Mouse (Mus musculus) olfactory bulb, adult 2 months (tissue): Measurements from ENCODE around the gene Ano6. TPM values are rescaled to one million over a fixed set of nuclear protein-coding genes. Genes with fewer than 3 reads are reported as not detected.

Source experiments
- H3K27ac ChIP-seq: fragments of 200-500 bp; 2 replicates; pipeline ENCODE4 v1.5.1; 2012; ENCODE audit warnings: low read depth, low read length; ENCODE audit not compliant: insufficient read depth
- H3K4me1 ChIP-seq: fragments of 200-500 bp; 2 replicates; pipeline ENCODE4 v1.6.1; 2012; ENCODE audit warnings: low read length; ENCODE audit not compliant: control insufficient read depth, insufficient read depth
- H3K4me3 ChIP-seq: fragments of 200-500 bp; 2 replicates; pipeline ENCODE4 v1.5.1; 2012; ENCODE audit warnings: mild to moderate bottlenecking, low read depth, low read length, moderate library complexity; ENCODE audit not compliant: insufficient read depth
- CTCF ChIP-seq: fragments of 200-500 bp; IDR thresholded peaks from 2 replicates; pipeline ENCODE4 v1.5.1; 2012; ENCODE audit warnings: low read depth, mild to moderate bottlenecking, low read length, moderate library complexity; ENCODE audit not compliant: insufficient read depth
- POLR2A ChIP-seq: fragments of 200-500 bp; IDR thresholded peaks from 2 replicates; pipeline ENCODE4 v1.6.1; 2012; ENCODE audit warnings: mild to moderate bottlenecking, low read depth, low read length, moderate library complexity; ENCODE audit not compliant: insufficient read depth
- WGBS: fragments of 180-500 bp; shearing (Covaris S2); methylation state at CpG from one replicate; pipeline ENCODE4 v1.1.7; 2018; 5-methylcytosine and 5-hydroxymethylcytosine counted together
- polyA plus RNA-seq: library from polyadenylated mRNA; stranded (reverse); fragments of >200 nt; gene quantifications from 2 replicates; pipeline ENCODE4 v1.2.4, GENCODE M21; 2012; ENCODE audit warnings: low replicate concordance; ENCODE audit not compliant: missing spikeins, insufficient read depth, insufficient read length

The Ano6 gene
- polyA plus RNA-seq, 1 experiment, result not detected

DNA sequence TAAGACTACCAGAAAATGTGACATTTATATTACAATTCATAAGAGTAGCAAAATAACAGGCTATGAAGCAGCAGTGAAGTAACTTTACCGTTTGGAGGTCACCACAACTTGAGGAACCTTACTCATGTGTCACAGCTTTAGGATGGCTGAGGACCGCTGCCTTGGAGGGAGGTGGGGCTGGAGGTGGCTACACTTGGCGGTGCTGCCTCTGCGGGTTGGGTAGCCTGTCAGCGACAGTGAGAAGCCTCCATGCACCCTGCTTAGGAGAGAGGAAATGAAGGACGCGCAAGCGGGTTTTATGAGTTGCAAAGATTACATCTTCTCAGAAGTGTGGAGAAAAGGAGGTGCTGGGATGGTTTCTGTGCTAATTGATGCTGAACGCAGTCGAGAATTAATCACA, 102.3 kb downstream of the Ano6 start:
- Histone ChIP-seq H3K4me3 (no peak overlapping the region), H3K27ac (no peak overlapping the region), H3K4me1 (peaks cover 15% of the 10 kb centered on the region; the same call in 1 of the 2 replicates)
- WGBS, result 28% methylated on average over 10 of the region's 10 CpGs
- TF ChIP-seq POLR2A, result no peak
- no peak for TF ChIP-seq CTCF

DNA sequence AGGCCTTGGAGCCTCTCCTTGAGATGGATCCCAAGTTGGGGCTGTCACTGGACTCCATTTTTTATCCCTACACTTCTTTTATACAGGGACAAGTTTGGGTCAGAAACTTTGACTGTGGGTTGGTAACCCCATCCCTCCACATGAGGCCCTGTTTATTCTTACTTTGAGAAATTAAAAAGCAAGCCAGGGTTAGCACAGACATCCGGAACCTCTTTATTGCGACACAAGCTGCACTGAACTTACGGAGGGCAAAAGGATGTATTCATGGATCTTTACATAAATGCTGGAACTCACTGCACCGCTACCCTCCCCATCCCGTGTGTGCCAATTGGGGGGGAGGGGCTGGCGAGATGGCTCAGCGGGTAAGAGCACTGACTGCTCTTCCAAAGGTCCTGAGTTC, 105.1 kb downstream of the Ano6 start:
- 95% methylated on average over 7 of the region's 7 CpGs for WGBS
- no peak overlapping the region for H3K27ac ChIP-seq
- TF ChIP-seq CTCF (no peak), POLR2A (no peak)

DNA sequence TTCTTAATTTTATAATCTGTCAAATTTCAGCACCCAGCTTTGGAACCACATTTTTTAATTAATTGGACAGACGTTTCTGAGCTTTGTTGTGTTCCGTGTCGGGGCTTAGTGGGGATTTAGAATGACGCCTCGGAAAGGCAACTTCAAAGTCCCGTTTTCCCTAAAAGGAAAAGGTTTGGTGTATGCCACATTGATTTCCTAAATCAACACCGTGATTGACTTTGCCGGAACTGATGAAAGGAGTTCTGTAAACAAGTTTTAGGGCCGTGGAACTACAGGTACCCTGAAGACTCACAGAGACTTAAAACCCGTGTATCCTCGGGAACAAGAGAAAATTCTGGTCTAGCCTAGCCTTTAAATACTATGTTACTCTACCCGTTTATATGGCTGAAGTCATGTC, 107.0 kb downstream of the Ano6 start:
- WGBS, result 90% methylated on average over 12 of the region's 12 CpGs
- TF ChIP-seq POLR2A (no peak), CTCF (no peak)

More for the DNA sequence above, 105.1 kb downstream of the Ano6 start:
- H3K4me3 ChIP-seq, result no peak overlapping the region
- H3K4me1 ChIP-seq, result peaks cover 9% of the 10 kb centered on the region; the same call in 1 of the 2 replicates

DNA sequence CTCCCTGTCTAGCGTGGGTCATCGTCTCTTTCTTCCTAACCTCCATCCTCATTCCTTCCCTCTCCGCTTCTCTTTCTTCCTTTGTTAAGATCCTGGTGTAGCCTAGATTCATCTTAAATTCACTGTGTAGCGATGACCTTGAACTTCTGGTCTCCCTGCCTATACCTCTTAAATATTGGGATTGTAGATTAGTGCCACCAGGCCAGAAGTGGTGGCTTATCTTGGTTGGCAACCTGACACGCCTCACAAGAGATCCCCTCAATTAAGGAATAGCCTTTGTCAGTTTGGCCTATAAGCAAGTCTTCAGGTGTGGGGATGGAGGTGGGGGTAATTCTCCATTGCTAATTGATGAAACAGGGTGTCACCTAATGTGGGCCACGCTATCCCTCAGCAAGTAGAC, 107.8 kb downstream of the Ano6 start:
- H3K4me3 ChIP-seq, result no peak overlapping the region
- no peak overlapping the region for H3K27ac ChIP-seq
- peaks cover 8% of the 10 kb centered on the region for H3K4me1 ChIP-seq
- TF ChIP-seq CTCF (no peak), POLR2A (no peak)
- 98% methylated on average over 6 of the region's 6 CpGs for WGBS

More for the DNA sequence above, 107.0 kb downstream of the Ano6 start:
- no peak overlapping the region for H3K27ac ChIP-seq
- peaks cover 11% of the 10 kb centered on the region for H3K4me1 ChIP-seq
- no peak overlapping the region for H3K4me3 ChIP-seq

DNA sequence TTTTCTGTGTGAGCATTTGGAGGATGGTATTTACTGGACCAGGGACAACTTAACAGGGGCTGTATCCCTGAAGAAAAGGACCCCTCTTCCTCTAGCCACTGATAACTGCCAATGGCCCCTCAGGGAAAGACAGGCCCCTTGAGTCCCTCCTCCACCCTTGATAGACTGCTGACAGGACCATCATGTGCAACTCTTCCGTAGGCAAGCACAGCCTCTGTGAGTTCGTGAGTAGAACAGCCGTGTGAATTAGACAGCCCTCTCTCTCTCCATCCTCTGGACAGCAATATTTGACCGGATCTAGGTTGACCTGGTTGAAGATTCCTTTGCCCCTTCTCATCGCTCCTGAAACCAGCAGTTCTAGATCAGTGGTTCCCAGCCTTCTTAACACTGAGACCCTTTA, 111.8 kb downstream of the Ano6 start:
- WGBS, result 88% methylated on average over 5 of the region's 5 CpGs
- peaks cover 9% of the 10 kb centered on the region for H3K4me1 ChIP-seq
- H3K27ac ChIP-seq, result peak overlapping the region; percentile 51
- no peak overlapping the region for H3K4me3 ChIP-seq
- TF ChIP-seq CTCF, result no peak
- no peak for TF ChIP-seq POLR2A

DNA sequence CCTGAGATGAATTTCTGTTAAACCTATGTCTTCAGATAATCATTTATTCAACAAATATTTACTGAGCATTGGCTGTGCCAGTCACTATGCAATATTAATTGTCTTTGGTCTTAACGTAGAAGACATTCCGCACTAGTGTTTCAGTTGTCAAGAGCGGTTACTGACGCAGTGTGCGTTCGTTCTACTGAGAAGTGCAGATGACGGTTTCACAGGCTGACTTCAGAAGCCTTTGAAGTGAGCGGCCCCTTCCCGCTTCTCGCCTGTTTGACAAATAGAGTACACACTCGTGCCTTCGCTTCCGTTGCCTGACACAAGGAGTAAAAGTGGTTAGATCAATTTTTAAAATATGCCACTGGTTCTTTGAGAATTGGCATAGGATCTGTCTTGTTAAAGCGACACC, 113.6 kb downstream of the Ano6 start:
- 84% methylated on average over 14 of the region's 14 CpGs for WGBS
- no peak overlapping the region for H3K27ac ChIP-seq
- TF ChIP-seq POLR2A, result no peak
- no peak for TF ChIP-seq CTCF
- peaks cover 12% of the 10 kb centered on the region for H3K4me1 ChIP-seq
- H3K4me3 ChIP-seq, result no peak overlapping the region

DNA sequence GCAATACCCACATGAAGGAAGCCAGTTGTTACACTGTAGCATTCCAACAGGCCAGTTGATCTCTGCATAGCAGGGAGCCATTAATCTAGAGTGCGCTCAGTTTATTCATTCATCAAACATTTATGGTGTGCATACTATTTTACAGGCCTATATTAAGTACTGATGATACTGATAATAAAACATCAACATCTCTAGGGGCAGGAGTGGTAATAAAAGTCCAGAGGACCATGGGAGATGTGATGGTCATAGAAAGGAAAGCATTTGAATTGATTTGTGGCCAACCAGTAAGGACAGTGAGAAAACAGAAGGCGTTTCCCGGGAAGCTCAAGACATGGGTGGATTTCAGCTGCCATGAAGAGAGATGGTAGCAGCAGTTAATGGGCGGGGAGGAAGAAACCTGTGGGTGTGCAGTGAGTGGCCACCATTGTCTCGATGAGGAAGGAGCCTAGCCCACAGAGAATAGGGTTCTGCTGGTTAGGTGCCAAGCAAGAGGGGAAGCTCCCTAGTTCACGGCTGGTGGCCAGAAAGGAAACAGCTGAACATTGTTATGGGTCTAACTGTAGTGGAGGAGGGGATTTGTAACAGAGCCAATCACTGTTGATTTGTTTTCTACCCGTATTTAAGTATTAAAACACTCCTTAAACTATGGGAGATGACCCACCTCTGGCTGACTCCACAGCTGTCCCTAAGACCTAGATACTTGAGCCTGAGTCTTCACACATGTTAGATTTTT, 115.5 kb downstream of the Ano6 start:
- 48% methylated on average over 7 of the region's 7 CpGs for WGBS
- TF ChIP-seq POLR2A (no peak), CTCF (no peak)
- Histone ChIP-seq H3K4me1 (peaks cover 12% of the 10 kb centered on the region), H3K27ac (no peak overlapping the region), H3K4me3 (no peak overlapping the region)

DNA sequence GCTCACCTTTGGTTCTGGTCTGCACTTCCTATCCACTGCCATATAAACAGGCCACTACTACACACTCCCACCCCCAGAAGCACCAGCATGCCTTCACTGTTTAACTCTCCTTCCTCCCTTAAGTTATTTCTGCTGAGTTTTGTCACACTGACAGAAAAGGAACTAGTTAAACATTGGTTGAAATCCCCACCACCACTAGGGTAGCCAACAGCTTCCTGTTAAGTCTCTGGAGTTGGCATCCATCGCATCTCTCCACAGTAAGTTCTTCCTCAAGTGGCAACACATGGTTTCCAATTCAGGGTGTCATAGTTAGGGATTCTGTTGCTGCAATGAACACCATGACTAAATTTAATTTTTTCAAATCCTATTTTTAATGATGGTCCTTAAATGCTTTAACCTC, 116.2 kb downstream of the Ano6 start:
- WGBS, result 83% methylated on average over 1 of the region's 1 CpGs
- Histone ChIP-seq H3K4me3 (no peak overlapping the region), H3K27ac (no peak overlapping the region), H3K4me1 (peaks cover 12% of the 10 kb centered on the region)
- TF ChIP-seq POLR2A, result no peak
- no peak for TF ChIP-seq CTCF

DNA sequence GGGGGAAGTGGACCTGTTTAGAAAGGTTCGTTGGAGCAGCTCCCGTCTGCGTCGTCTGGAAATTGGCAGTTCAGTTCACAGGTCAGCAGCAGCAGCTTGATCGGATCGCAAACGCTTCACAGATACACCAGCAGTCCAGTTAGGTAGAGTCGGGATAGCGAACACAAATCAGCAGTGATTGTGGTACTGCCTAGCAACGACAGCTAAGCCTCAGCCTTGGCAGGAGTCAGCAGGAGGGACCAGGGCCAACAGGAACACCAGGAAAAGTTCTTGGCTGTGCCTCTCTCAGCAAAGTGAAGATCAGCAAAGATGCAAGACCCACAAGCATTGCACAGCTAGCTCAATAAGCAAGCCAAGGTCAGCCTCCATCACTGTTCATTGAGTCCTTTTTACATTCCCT, 116.7 kb downstream of the Ano6 start:
- TF ChIP-seq POLR2A (no peak), CTCF (no peak)
- peaks cover 11% of the 10 kb centered on the region for H3K4me1 ChIP-seq
- H3K27ac ChIP-seq, result no peak overlapping the region
- WGBS, result 51% methylated on average over 10 of the region's 10 CpGs
- no peak overlapping the region for H3K4me3 ChIP-seq
